Mouse (Mus musculus) testis, adult 2 months (tissue): ENCODE measurements around the gene D8Ertd738e.

ENCODE experiments used
- CTCF ChIP-seq: fragments of 200-500 bp; IDR thresholded peaks from 2 replicates; pipeline ENCODE4 v1.5.1; 2012; ENCODE audit warnings: low read depth, mild to moderate bottlenecking, inconsistent platforms, low read length, moderate library complexity; ENCODE audit not compliant: control insufficient read depth, insufficient read depth, insufficient replicate concordance
- POLR2A ChIP-seq: fragments of 200-500 bp; IDR thresholded peaks from 2 replicates; pipeline ENCODE4 v1.6.1; 2012; ENCODE audit warnings: low read depth, mild to moderate bottlenecking, inconsistent platforms, low read length, moderate library complexity; ENCODE audit not compliant: control insufficient read depth

- no peak for TF ChIP-seq CTCF
- TF ChIP-seq POLR2A, result no peak
Observed at GRCm38 (mm10) chr8:84207811-84208210, 41.7 kb downstream of the D8Ertd738e start.
